Mouse (Mus musculus): ENCODE measurements around the gene Creb3.
"Not testable (repeated sequence)": the region's sequence is repeated elsewhere in the genome, so short reads cannot be mapped to it uniquely, and the experiment has no call there.

Creb3 gene

DNA sequence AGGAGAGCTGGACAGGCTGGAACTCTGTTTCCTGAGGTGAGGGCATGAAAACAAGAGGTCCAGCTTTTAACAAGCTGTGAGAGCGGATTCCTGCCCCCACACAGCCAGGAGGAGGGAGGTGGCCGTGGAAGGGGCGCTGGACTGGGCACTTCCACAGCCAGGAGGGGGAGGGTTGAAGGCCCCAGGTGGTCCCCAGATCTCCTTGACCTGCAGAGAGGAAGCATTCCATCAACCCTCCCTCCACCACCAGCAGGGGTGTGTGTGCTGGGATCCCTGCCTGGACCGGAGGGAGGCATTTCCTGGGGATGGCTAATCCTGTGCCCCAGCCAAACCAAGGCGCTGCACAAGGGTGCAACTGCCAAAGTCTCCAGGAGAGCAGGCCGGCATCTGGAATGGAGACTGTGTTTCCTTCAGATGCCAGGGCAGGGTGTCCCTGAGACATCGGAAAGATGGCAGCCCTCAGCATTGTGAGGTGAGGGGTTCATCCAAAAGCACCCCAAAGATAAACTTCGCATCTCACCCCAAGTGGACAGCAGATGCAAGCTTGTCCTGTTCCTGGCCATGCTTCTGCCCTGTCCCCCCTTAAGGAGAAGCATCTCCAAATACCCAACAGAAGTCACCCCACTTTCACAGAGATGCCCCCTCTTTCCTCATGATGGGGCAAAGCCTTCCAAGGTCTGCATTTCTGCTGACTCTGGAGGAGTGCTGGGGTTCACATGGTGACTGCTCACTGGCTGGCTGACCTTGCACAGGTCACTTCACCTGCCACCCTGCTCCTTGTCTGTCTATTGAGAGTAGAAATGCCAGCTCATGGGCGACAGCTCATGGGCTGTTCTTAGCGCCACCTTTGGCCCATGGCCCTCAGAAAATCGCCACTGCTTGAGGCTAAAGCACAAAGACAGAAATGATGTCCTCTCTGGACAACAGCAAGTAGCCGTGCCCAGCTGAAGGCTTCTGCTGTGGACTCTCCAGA lies 22.6 kb downstream of the Creb3 start, which contains the start of gene Msmp:
Msmp (minus strand) TSS at position 51 of the 973 bp plus-strand sequence.
- no peak for DNase-seq

DNA sequence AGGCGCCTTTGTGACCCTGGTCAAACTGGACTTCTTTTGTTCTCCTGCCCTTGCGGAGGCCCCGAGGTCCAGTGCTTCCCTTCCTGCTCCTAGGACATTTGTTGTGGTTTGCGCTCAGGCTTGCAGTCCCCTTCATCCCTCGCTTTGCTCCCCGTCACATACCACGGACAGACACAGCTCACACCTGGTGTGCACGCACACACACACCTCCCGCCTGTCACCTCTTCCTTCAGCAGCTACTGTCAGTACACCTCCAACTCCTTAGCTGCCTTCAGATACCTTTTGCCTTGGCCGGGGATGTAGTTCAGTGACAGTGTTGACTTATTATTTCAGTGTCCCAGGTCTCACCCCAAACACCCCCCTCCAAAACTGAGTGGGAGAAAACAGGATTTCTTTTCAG lies 23.6 kb downstream of the Creb3 start:
- no peak for DNase-seq

DNA sequence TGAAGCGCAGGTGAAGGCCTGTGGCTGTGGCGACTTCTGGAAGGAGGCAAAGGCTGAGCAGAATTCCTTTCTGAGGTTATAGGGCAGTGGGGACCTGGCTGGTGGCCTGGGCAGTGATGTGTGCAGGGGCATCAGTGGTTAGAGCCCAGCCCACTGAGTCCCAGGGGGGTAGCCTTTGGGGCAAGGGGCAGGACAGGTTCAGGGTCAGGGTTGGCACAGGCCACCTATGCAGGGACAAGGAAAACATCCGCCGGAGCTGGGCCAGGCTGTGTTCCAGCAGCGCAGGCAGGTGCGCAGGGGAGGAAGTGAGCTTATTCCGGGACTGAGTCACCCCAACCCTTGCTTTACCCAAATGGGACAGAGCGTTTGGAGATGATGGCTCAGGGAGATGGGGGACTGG lies 24.3 kb downstream of the Creb3 start:
- DNase-seq = no peak

DNA sequence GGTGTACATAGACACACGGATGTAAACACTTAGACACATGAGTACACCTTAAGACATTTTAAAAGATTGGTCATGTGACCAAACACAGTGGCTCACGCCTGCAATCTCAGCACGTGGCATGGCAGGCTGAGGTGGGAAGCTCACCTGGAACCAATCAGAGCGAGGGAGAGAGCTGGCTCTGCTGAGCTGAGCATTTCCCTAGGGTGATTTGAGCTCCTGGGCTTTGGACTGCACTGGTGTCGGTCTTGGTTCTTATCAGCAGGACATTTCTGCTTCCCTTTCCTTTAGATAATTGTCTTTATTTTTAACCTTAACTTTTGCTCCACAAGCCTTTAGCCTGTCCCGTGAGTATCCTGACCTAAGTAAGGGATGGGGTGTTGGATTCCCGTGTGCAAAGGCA lies 25.5 kb downstream of the Creb3 start:
- DNase-seq = no peak

DNA sequence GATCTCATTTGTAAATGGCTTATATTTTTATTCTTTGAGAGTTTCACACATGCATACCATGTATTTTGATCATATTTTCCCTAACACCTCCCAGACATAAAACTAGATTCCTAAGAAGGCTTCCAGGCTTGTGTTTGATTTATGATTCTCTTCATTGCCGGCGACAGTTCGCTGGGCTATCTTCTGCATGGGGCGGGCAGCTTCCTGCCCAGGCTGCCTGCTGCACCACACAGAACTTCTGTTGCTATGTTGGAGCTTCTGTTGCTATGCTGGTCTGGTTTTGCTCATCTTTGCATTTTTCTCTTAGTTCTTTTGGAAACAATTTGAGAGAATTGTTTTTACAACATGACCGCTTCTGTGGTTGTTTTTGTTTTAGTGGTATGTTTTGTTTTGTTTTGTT lies 29.4 kb downstream of the Creb3 start:
- no peak for DNase-seq

DNA sequence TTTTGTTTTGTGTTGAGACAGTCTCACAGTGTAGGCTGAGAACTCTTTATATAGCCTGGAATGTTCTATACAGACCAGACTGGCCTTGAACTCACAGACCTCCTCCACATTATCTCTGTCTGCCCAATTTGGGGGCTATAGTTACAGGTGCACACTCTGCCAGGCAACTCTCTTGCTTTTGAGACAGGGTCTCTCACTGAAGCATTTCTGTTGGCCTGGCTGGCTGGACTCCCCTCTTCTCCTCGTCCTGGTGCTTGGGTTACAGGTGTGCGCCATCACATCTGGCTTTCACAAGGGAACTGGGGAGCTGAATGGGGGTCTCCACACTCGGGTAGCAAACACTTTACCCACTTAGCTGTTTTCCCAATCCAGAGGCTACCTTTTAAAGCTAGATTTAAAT lies 29.8 kb downstream of the Creb3 start:
- no peak for DNase-seq

DNA sequence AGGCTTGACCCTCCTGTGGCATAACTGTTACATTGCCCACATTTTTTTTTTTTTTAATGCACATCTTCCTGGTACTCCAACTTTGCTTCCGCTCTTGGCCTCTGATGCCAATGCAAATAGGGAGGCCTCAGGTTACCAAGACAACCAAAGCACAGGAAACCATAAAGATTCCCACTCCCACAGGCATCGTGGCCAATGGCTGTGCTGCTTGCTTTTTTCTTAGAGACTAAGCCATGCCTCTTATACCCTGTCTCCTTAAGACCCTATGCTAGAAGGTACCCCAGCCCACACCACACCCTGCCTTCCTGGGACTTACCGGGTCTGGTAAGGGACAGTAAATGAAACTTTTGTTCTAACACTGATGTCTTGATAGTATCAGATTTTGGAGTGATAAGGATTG lies 31.3 kb downstream of the Creb3 start:
- DNase-seq = no peak

DNA sequence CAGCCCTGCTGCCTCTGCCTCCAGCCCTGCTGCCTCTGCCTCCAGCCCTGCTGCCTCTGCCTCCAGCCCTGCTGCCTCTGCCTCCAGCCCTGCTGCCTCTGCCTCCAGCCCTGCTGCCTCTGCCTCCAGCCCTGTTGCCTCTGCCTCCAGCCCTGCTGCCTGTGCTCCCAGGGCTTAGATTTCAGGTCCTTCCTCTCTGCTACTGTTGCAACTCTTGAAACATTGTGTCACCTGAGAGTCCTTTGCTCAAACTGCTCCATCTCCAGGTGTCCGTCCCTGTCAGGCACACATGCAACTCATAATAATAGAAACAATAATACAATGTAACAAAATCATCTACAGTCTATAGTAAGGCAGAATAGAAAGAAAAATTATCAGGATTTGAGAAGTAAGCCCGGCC lies 34.5 kb downstream of the Creb3 start:
- not testable (repeated sequence) for DNase-seq

DNA sequence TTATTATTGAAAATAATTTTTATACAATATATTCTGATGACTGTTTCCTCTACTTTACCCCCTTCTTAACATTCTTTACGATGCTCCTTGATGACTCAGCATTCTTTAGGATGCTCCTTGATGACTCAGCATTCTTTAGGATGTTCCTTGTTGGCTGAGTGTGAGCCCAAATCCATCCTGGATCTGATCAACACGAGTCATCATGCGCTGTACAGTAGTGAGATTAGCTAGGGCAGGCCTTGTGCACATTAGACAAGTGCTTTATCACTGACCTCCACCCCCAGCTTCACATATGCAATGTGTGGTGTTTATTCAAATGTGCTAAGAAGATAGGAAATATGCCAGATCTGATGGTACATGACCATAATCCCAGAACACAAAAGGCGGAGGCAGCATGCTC lies 36.1 kb downstream of the Creb3 start:
- no peak for DNase-seq

DNA sequence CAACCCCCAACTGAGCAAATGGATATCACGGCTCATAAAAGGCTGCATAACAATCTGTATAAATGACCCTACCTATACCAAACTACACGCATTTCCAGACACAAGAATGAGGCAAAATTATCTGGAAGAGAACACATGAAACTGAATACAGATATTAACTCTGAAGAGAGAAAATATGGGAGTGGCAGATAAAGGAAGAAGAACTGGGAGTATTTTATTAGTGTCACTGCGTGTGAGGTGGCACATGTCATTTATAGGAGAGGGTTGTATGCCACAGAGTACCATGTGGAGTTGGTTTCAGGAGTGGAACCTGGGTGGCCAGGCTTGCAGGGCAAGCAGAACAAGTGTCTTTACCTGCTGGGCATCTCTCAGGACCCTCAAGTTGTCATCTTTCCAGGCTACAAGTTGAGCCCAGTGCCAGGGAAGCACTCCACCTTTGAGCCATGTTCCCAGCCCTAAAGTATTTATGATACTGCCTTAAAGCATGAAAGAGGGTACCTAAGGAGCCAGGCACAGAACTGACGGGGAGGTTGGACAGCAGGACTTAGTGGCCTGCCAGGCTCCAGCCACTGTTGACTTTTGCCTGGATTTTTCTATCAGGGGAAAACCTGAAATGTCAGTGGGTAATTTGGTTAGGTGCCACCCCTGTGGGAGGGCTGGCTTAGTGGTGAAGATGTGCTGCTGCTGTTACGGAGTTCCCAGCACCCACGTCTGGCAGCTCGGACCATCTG lies 36.7 kb downstream of the Creb3 start:
- no peak for DNase-seq

DNA sequence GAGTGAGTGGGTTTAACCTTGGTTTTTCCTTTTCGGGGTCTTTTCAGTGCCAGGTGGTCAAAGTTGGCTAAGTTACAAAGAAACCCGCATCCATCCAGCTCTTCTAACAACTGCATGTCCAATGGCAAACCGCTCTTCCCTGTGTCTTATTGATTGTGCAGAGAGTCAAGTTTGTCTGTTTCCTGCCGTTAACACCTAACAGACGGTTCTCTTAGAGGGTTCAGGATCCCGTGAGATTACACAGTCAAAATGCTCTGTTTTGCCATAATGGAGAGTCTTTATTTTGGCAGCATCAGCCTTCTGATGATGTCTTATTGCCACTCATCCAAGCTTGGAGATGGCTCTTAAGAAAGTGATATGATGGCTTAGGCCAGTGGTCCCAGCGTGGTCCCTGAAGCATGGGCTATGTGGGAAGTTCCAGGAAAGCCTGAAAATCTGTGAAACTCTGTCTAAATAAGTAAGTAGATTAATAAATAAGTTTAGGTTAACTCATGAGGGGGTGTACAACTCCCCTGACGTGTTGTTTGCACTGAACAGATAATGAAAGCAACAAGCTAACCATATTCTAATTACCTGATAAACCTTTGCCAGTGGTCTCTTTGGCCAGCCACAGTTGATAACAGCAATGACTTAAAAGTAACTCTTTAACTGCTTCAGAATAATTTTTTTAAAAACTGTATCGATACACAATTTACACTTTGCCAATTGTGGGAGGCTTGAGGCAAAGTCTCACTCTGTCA lies 38.2 kb downstream of the Creb3 start:
- no peak for DNase-seq

DNA sequence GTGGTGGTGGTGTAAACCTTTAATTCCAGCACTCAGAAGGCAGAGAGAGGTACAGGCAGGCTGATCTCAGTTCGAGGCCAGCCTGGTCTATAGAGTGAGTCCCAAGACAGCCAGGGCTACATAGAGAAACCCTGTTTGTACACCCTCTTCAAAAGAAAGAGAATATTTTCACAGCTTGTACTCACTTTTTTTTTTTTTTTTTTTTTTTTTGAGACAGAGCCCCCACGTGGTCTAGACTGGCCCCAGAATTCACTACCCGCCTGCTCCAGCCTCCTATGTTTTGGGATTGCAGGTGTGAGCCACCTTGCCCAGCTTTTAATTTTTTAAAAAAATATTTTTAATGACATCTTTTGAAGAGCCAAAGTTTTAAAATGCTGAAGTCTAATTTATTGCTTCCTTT lies 42.0 kb downstream of the Creb3 start:
- no peak for DNase-seq

DNA sequence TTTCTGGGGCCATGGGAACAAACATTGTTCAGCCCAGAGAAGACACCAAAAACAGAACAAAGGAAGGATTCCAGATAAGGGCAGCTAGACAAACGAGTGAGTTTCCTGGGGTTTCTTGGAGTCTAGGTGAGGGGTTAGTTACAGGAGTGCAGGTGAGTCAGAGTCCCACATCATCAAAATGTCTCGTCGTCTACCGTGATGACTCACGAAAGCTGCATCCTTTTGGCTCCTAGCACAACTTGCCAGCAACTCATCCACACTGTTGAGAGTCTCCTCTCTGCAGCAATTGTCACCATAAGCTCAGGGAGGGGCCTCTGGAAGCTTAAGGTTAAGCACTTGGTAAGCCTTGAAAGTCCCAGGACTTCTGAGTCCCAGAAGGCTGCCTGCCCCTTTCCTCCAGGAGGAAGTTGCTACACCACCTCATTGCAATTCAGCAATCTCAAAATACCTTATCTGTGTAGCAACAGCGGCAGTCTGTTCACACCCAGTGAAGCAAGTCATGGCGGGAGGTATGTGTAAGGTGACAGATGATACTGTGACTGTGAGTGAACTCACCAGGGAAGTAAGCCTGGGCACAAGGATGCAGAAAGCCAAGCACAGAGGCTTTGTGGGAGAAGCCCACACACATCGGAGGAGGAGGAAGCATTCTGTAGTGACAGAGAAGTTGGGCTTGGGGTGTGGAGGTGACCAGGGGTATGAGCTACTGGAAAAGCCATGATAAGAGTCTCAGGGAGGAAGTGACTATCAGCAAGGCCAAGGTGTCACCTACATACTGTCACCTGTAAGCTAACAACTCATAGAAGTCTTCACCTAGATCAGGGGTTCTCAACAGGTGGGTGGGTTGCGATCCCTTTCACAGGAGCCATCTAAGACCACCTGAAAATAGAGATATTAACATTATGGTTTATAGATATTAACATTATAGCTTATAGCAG lies 42.9 kb downstream of the Creb3 start:
- no peak for DNase-seq

DNA sequence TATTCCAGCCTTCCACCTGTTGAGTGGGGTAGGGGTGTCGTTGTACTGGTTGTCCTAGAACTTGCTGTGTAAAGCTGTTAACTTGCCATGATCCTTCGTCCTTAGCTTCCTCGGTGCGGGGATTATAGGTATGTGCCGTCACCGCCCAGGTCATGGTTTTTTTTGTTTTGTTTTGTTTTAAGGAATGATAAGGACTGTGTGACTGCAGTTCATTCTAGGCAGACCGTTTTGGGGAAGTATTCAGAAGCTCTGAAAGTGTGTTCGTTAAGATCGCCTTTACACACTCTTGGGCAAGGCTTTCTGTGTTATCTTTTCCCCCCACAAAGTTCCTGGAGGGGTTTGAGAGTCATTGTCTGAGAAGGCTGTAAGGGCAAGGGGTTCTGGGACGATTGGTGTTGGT lies 50.4 kb downstream of the Creb3 start:
- DNase-seq = no peak

DNA sequence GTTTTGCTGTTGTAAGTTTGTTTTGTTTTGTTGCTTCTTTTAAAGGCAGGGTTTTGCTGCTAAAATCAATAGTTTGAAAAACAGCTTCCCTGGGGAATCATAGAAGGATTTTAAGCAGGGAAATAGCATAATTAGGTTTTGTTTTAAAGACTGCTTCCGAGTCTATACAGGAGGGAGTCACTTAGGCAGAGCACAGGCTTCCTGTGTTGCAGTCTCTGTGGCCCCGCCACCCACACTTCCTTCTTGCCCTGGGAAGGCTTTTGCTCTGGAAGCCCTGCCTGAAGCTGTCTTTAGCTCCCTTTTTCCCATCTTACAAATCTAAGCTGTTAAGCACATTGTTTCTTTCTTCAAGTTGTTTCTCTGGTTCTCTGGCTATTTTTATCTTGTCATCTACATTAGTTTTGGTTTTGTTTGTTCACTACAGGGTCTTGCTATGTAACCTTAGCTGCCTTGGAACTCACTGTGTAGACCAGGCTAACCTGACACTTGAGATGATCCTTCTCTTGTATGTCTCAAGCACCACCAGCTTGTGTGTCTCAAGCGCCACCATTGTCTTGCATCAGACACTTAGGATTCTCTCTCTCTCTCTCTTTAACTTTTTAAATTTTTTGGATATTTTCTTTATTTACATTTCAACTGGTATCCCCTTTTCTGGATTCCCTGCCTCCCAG lies 51.1 kb downstream of the Creb3 start:
- DNase-seq = no peak

All from retina, postnatal 1 day (tissue).